In genomic region chr7:29288942-29289638, GRCm38 (mm10) we compare ENCODE assay signal across 8 mouse cellular contexts. TPM values are rescaled to one million over a fixed set of nuclear protein-coding genes. Genes with fewer than 3 reads are reported as not detected.
DNase-seq lines count a peak whose midpoint lies in the region; TF ChIP-seq lines count a peak whose summit lies in the region.

TSS of gene Ppp1r14a (plus strand) at chr7:29289308.

- intact Hi-C loops in heart, postnatal 10 days (cut with DNase I), result no loop called here

- peak within 1 kb of the TSS; percentile 85 for H3K4me3 ChIP-seq in E14TG2a.4 (replicated peaks; ENCODE audit: low read length)
- H3K4me3 ChIP-seq in bone marrow macrophage, adult 2 months (ENCODE audit: insufficient read depth, low read length), result peak within 1 kb of the TSS; percentile 44
- H3K4me3 ChIP-seq in forebrain, embryonic 10.5 days, result peak within 1 kb of the TSS; percentile 62

- under 1% methylated on average over 59 of the region's 59 CpGs for WGBS in forebrain, embryonic 10.5 days

- TF ChIP-seq CTCF in E14TG2a.4 (conservative IDR thresholded peaks at IDR 0.05; ENCODE audit: low read length), result peak; percentile 95
- TF ChIP-seq CTCF in bone marrow macrophage, adult 2 months (IDR thresholded peaks at IDR 0.05; ENCODE audit: low read depth, low read length), result peak; percentile 86

- H3K27me3 ChIP-seq in E14TG2a.4 (ENCODE audit: insufficient read depth, low read length), result peaks cover 7% of the 10 kb centered on the region; the same call in 1 of the 2 replicates
- H3K27me3 ChIP-seq in forebrain, embryonic 10.5 days (ENCODE audit: poor library complexity, severe bottlenecking), result peaks cover 78% of the 10 kb centered on the region

- TF ChIP-seq POLR2A in bone marrow macrophage, adult 2 months (IDR thresholded peaks at IDR 0.05; ENCODE audit: borderline replicate concordance, low read depth, low read length), result no peak

- peaks cover 15% of the 10 kb centered on the region for H3K36me3 ChIP-seq in E14TG2a.4 (ENCODE audit: insufficient read depth, low read length)
- no peaks in the 10 kb centered on the region for H3K36me3 ChIP-seq in forebrain, embryonic 10.5 days (replicated peaks)

- H3K9me3 ChIP-seq in E14TG2a.4 (ENCODE audit: low read length), result peaks cover 6% of the 10 kb centered on the region
- H3K9me3 ChIP-seq in forebrain, embryonic 10.5 days, result no peaks in the 10 kb centered on the region

- H3K27ac ChIP-seq in bone marrow macrophage, adult 2 months (ENCODE audit: insufficient read depth, low read depth, low read length), result no peak within 1 kb of the TSS
- H3K27ac ChIP-seq in forebrain, embryonic 10.5 days, result peak within 1 kb of the TSS; percentile 84

- H3K4me1 ChIP-seq in E14TG2a.4 (replicated peaks; ENCODE audit: low read depth, low read length), result peaks cover 70% of the 10 kb centered on the region
- H3K4me1 ChIP-seq in bone marrow macrophage, adult 2 months (ENCODE audit: control insufficient read depth, insufficient read depth, low read length), result no peaks in the 10 kb centered on the region
- H3K4me1 ChIP-seq in forebrain, embryonic 10.5 days, result peaks cover 52% of the 10 kb centered on the region

- DNase-seq in forebrain, embryonic 10.5 days (ENCODE audit: extremely low spot score, low spot score), result peak; percentile 79
- DNase-seq in heart, postnatal 10 days, result peak; percentile 85 to 92
- DNase-seq in layer of hippocampus, adult 8-10 months (ENCODE audit: low spot score in 2 of 2), result peak in 1 of 2 experiments; percentile 52
- DNase-seq in lung, postnatal 14 days, result peak; percentile 89
- peak; percentile 78 for DNase-seq in retina, postnatal 1 day
- DNase-seq in yolk sac, embryonic 10.5 days (ENCODE audit: low spot score), result peak; percentile 81

RNA-seq across cellular contexts. Expression of gene Ppp1r14a, which starts in this region (rescaled TPM):
- not detected in 2 replicates for polyA plus RNA-seq in bone marrow macrophage, adult 2 months (2012; ENCODE audit: insufficient read depth, insufficient read length, missing spikeins)
- polyA plus RNA-seq in forebrain, embryonic 10.5 days (2016; fragmentation: Nextera tagmentation; extraction: Ambion mirVana), result 7.4 and 8.7 TPM in 2 replicates
- 10 to 100 TPM; 21.2 to 27.8 TPM for total RNA-seq in heart, postnatal 10 days (2021)
- 10 to 100 TPM; 25.8 to 40.8 (median 33.5) TPM for total RNA-seq in layer of hippocampus, adult 8-10 months (2022)
